Comparison of ENCODE assay signal across 10 mouse cellular contexts in the genomic region with DNA sequence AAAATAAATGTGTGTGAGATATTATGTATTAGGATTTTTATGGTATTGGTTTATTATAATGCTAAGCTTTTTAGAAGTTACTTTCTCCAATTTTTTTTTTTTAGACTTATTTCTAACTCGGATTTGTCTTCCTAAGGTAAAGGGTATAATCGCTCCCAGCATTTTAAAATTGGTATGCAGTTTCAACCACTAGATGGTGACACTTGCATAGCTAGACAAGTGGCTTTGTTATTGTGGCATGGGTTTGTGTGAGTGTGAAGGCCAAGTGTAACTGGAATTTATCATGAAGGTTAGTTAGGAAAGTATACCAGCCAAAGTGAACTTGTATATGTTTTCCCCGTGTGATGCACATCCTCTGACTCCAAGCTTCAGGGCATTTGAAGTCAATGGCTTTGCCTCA. TPM values are rescaled to one million over a fixed set of nuclear protein-coding genes. Genes with fewer than 3 reads are reported as not detected.
A peak's percentile ranks its signal among the peaks of the same experiment; 100 is the strongest.
DNase-seq lines count a peak whose midpoint lies in the region; ATAC-seq and TF ChIP-seq lines count a peak whose summit lies in the region.
"Had no signal": no experiment of that assay in that cellular context is flagged by ENCODE, and none has a peak within 500 bp of the region (broad histone marks: within the 10 kb centered on the region; RNA-seq: fewer than 3 reads in every experiment).

No protein-coding gene starts in this region.

- peak; percentile 76 for TF ChIP-seq CTCF in kidney, postnatal 0 days (IDR thresholded peaks at IDR 0.05; ENCODE audit: low read depth)

- 80% methylated on average over 3 of the region's 3 CpGs for WGBS in kidney, postnatal 0 days
- WGBS in kidney, embryonic 15.5 days: 76% methylated on average over 3 of the region's 3 CpGs

- H3K36me3 ChIP-seq in kidney, postnatal 0 days (ENCODE audit: insufficient read depth, low read length): peaks cover 9% of the 10 kb centered on the region
- H3K36me3 ChIP-seq in kidney, embryonic 15.5 days: peaks cover 39% of the 10 kb centered on the region

- H3K9me3 ChIP-seq in kidney, postnatal 0 days (replicated peaks; ENCODE audit: low read length): no peaks in the 10 kb centered on the region
- H3K9me3 ChIP-seq in kidney, embryonic 15.5 days (replicated peaks): no peaks in the 10 kb centered on the region
- H3K9me3 ChIP-seq: embryonic facial prominence, embryonic 12.5 days; limb, embryonic 12.5 days had no signal

- DNase-seq in embryo, embryonic 10.5 days (ENCODE audit: low spot score): peak; percentile 36
- DNase-seq in embryo, embryonic 10 days (ENCODE audit: low spot score): no peak
- DNase-seq in kidney, postnatal 0 days (ENCODE audit: low spot score): peak; percentile 23
- DNase-seq in CD4-positive, CD25-positive, alpha-beta regulatory T cell, adult 2 months (ENCODE audit: low read depth, low spot score): peak; percentile 62
- DNase-seq in ovary, postnatal 10 days (ENCODE audit: low spot score): no peak
- no peak for DNase-seq in kidney, postnatal 25 days

- H3K9ac ChIP-seq in kidney, postnatal 0 days (ENCODE audit: low read depth, low read length): no peak overlapping the region
- H3K9ac ChIP-seq in kidney, embryonic 15.5 days: no peak overlapping the region
- H3K9ac ChIP-seq: embryonic facial prominence, embryonic 12.5 days; limb, embryonic 12.5 days had no signal

- no peak for ATAC-seq in kidney, postnatal 0 days (replicated peaks; ENCODE audit: low FRiP score, low read depth)
- no peak for ATAC-seq in kidney, embryonic 15.5 days (replicated peaks; ENCODE audit: low FRiP score)
- ATAC-seq in granulocyte monocyte progenitor cell, adult 5-6 weeks (replicated peaks; ENCODE audit: poor library complexity, severe bottlenecking): peak; percentile 55; the same call in 1 of the 2 replicates

- no peaks in the 10 kb centered on the region for H3K4me1 ChIP-seq in kidney, postnatal 0 days (replicated peaks; ENCODE audit: insufficient read depth, low read length)
- peaks cover 15% of the 10 kb centered on the region for H3K4me1 ChIP-seq in kidney, embryonic 15.5 days
- H3K4me1 ChIP-seq: embryonic facial prominence, embryonic 12.5 days; limb, embryonic 12.5 days had no signal

- no peak overlapping the region for H3K4me3 ChIP-seq in kidney, postnatal 0 days (replicated peaks; ENCODE audit: low read depth, low read length)
- H3K4me3 ChIP-seq in kidney, embryonic 15.5 days (replicated peaks): no peak overlapping the region
- H3K4me3 ChIP-seq: embryonic facial prominence, embryonic 12.5 days; limb, embryonic 12.5 days had no signal

- no peak overlapping the region for H3K4me2 ChIP-seq in kidney, postnatal 0 days (ENCODE audit: low read length)
- no peak overlapping the region for H3K4me2 ChIP-seq in kidney, embryonic 15.5 days
- H3K4me2 ChIP-seq: embryonic facial prominence, embryonic 12.5 days; limb, embryonic 12.5 days had no signal

- no peak overlapping the region for H3K27ac ChIP-seq in kidney, postnatal 0 days
- no peak overlapping the region for H3K27ac ChIP-seq in kidney, embryonic 15.5 days
- H3K27ac ChIP-seq: embryonic facial prominence, embryonic 12.5 days; limb, embryonic 12.5 days had no signal

- no peaks in the 10 kb centered on the region for H3K27me3 ChIP-seq in kidney, postnatal 0 days (ENCODE audit: insufficient read depth, low read length)
- H3K27me3 ChIP-seq in kidney, embryonic 15.5 days: no peaks in the 10 kb centered on the region
- H3K27me3 ChIP-seq: embryonic facial prominence, embryonic 12.5 days; limb, embryonic 12.5 days had no signal

RNA-seq across cellular contexts. Expression of a gene that starts 8.5 kb away (rescaled TPM):
- polyA plus RNA-seq in kidney, postnatal 0 days (2015; fragmentation: Nextera tagmentation; extraction: Ambion mirVana): 45.9 and 47.4 TPM in 2 replicates
- 45.1 and 45.2 TPM in 2 replicates for polyA plus RNA-seq in kidney, embryonic 15.5 days (2015; fragmentation: Nextera tagmentation; extraction: Ambion mirVana)
- total RNA-seq in granulocyte monocyte progenitor cell, adult 5-6 weeks (2014; fragmentation: Nextera tagmentation): 18.0 and 50.2 TPM in 2 replicates
- total RNA-seq in granulocyte monocyte progenitor cell, adult 5-6 weeks (2017): 41.7 and 56.9 TPM in 2 replicates

RNA-seq across cellular contexts. Expression of a gene that starts 50.2 kb away (rescaled TPM):
- 4.6 and 5.3 TPM in 2 replicates for polyA plus RNA-seq in kidney, postnatal 0 days (2015; fragmentation: Nextera tagmentation; extraction: Ambion mirVana)
- polyA plus RNA-seq in kidney, embryonic 15.5 days (2015; fragmentation: Nextera tagmentation; extraction: Ambion mirVana): 4.2 and 5.2 TPM in 2 replicates
- 3.7 and 6.3 TPM in 2 replicates for total RNA-seq in granulocyte monocyte progenitor cell, adult 5-6 weeks (2014; fragmentation: Nextera tagmentation)
- total RNA-seq in granulocyte monocyte progenitor cell, adult 5-6 weeks (2017): 3.7 and 5.8 TPM in 2 replicates

RNA-seq across cellular contexts. Expression of a gene that starts 50.2 kb away (rescaled TPM):
- 19.9 and 21.0 TPM in 2 replicates for polyA plus RNA-seq in kidney, postnatal 0 days (2015; fragmentation: Nextera tagmentation; extraction: Ambion mirVana)
- 22.6 and 23.7 TPM in 2 replicates for polyA plus RNA-seq in kidney, embryonic 15.5 days (2015; fragmentation: Nextera tagmentation; extraction: Ambion mirVana)
- total RNA-seq in granulocyte monocyte progenitor cell, adult 5-6 weeks (2014; fragmentation: Nextera tagmentation): 19.1 and 19.2 TPM in 2 replicates
- 19.2 and 21.1 TPM in 2 replicates for total RNA-seq in granulocyte monocyte progenitor cell, adult 5-6 weeks (2017)

Comparison
In these comparisons a context has a peak if more than half of its experiments do, and no peak if none do; other contexts are left out.
1. DNase-seq: peak in embryo, embryonic 10.5 days (single experiment), kidney, postnatal 0 days (single experiment) and CD4-positive, CD25-positive, alpha-beta regulatory T cell, adult 2 months (single experiment); none in embryo, embryonic 10 days (single experiment), ovary, postnatal 10 days (single experiment) and kidney, postnatal 25 days (0 of 2).